Mouse (Mus musculus) splenic B cell, adult 2 months (primary cell): ENCODE results near the gene Sox5.

Source experiments
- DNase-seq: peaks from one replicate; pipeline ENCODE4 v3.0.0-alpha.2; 2011; ENCODE audit warnings: low read depth, low spot score
- H3K27me3 ChIP-seq: 2 replicates; pipeline ENCODE4 v1.6.1; 2012; ENCODE audit warnings: mild to moderate bottlenecking, low read length, moderate library complexity, mixed read lengths; ENCODE audit not compliant: control insufficient read depth, poor library complexity, insufficient read depth, severe bottlenecking
- H3K36me3 ChIP-seq: 2 replicates; pipeline ENCODE4 v1.6.1; 2012; ENCODE audit warnings: mild to moderate bottlenecking, low read length, moderate library complexity, mixed read lengths; ENCODE audit not compliant: control insufficient read depth, poor library complexity, insufficient read depth, severe bottlenecking

Gene Sox5

DNA sequence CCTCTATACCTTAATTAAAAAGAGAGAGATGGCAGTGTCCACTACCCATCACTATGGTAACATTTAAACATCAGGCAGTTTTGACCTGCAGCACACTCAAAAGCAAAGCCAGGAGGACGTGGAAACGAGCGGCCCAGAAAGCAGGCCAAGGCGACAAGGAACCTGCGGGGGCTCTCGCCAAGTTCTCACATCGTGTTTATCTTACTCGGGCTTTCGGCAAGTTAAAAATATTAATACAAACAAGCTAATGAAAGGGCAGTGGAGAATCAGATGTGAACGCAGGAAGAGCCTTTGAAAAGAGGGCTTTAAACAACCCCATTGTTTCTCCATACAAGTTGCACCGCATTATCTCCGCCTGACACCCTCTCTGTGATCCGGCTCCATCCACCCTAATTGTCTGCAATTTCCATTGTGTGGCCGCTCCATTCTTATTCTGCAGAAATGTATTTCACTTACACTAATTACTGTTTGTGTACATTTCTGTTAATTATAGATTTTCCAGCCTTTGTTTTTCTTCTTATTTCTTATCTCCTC lies 444.3 kb downstream of the Sox5 start:
- DNase-seq: no peak
- H3K36me3 ChIP-seq: no peaks in the 10 kb centered on the region
- H3K27me3 ChIP-seq: no peaks in the 10 kb centered on the region

DNA sequence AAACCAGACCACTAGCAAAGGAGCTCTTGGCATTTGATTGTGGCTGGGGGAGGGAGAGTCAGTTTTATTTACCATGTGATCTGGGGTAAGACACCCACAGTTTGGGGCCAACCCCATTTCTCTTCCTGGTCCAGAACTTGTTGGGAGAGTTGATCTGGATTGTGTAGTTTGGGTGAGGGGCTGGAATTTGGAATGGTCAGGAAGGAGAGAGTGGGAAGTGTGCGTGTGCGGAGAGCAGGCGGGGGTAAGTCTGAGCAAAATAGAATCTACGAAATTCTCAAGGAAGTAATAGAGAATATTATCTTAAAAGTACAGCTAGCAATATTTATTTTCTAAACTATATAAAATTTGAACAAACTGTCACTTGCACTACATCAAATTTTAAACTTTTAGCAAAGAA lies 445.0 kb downstream of the Sox5 start:
- Histone ChIP-seq H3K36me3 (no peaks in the 10 kb centered on the region), H3K27me3 (no peaks in the 10 kb centered on the region)
- DNase-seq: no peak

- Histone ChIP-seq H3K36me3 (no peaks in the 10 kb centered on the region), H3K27me3 (no peaks in the 10 kb centered on the region)
- DNase-seq: no peak
These were observed 448.6 kb downstream of the Sox5 start for GRCm38 (mm10) chr6:144333146-144333545.

DNA sequence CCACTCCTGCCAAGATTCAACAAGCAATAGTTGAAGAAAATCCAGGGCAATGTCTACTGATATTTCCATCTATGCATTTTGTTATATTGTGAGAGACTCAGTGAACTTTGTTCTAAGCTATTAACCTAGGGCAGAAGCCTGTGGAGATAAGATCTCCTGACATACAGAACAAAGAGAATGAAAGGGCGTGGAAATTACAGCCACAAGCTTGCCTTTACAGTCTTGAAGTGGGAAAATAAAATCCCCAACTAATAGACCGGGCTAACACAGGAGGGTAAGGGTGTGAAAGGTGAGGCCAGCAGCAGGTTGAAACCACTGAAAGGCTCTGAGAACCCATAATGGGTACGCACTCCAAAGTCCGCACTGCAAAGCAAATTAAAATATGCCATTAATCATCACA lies 449.8 kb downstream of the Sox5 start:
- DNase-seq: no peak
- Histone ChIP-seq H3K27me3 (no peaks in the 10 kb centered on the region), H3K36me3 (no peaks in the 10 kb centered on the region)

GRCm38 (mm10) chr6:144329311-144329930 lies 452.4 kb downstream of the Sox5 start:
- Histone ChIP-seq H3K27me3 (no peaks in the 10 kb centered on the region), H3K36me3 (no peaks in the 10 kb centered on the region)
- DNase-seq: no peak

- no peaks in the 10 kb centered on the region for H3K27me3 ChIP-seq
- no peak for DNase-seq
These were observed 453.0 kb downstream of the Sox5 start for GRCm38 (mm10) chr6:144328779-144329178.

GRCm38 (mm10) chr6:144326817-144327216 lies 455.0 kb downstream of the Sox5 start:
- no peak for DNase-seq
- no peaks in the 10 kb centered on the region for H3K36me3 ChIP-seq
- no peaks in the 10 kb centered on the region for H3K27me3 ChIP-seq

More at GRCm38 (mm10) chr6:144328779-144329178, 453.0 kb downstream of the Sox5 start:
- no peaks in the 10 kb centered on the region for H3K36me3 ChIP-seq

DNA sequence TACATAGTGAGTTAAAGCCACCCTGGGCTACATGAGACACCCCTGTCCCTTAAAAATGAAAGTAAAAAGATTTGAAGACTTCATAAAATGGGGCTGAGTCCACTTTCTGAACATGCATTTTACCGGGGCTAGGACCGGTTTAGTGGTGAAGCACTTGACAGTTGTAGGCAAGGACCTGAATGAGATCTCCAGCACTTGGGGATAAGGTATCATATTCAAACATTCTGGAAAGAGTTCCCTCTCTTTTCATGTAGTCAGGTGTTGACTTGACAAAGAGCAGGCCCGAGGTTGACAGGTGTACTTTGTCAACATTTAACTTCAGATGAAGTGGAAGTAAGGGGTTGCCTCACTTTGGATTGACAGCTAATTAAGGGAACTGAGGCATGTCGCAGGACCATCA lies 458.4 kb downstream of the Sox5 start:
- Histone ChIP-seq H3K27me3 (no peaks in the 10 kb centered on the region), H3K36me3 (no peaks in the 10 kb centered on the region)
- DNase-seq: no peak

DNA sequence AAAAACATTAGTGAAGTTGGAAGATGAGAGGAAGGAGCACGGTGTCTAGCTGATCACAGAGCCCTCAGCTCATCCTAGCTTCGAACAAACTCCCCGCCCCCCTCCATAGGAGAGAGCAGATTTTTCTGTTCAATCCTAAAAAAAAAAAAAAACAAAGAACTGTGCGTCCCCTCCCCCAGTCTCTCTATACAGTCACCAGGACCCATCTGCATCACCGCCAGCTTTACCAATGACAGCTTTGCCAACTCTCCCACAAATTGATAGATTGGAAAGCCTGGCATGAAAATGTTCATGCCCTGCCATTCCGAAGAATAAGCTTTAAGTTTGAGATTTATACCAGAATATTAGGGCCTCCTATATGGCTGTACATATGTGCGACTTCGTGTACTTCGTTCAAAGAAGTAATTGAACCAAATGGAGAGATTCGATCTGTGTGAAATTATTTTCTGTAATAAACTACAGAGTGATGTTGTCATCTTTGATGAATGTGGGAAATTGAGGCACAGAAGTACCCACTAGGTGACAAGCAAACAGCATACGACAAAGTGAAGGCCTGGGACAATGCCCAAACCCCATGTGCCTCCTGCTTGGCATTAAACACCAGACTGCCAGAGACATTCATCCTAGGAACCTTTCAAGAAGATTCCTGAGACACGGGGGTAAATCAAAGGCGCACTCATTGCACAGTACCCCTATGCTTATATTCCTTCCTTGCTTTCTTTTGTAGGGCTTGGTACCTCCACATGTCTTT lies 459.3 kb downstream of the Sox5 start:
- Histone ChIP-seq H3K36me3 (no peaks in the 10 kb centered on the region), H3K27me3 (no peaks in the 10 kb centered on the region)
- DNase-seq: no peak

DNA sequence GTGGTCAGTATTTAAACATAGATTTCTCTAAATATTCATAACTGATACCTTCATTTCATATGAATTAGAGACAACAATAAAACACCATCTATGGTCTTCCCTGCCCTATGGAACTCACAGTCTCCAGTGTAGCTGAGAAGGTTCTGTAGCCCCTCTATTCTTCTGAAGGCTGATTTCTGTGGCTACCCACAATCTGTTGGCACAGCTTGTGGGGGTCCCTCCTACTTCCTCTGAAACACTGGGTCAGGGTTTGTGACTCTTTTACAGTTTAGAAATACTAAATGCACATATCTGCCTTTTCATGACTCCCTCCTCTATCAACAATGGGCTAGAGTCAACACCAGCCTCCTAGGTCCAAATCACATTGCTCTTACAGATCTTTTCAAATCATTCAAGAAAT lies 461.4 kb downstream of the Sox5 start:
- Histone ChIP-seq H3K36me3 (no peaks in the 10 kb centered on the region), H3K27me3 (no peaks in the 10 kb centered on the region)
- DNase-seq: no peak

GRCm38 (mm10) chr6:144319717-144320116 lies 462.1 kb downstream of the Sox5 start:
- Histone ChIP-seq H3K36me3 (no peaks in the 10 kb centered on the region), H3K27me3 (no peaks in the 10 kb centered on the region)
- DNase-seq: no peak

- H3K36me3 ChIP-seq: no peaks in the 10 kb centered on the region
- DNase-seq: no peak
- no peaks in the 10 kb centered on the region for H3K27me3 ChIP-seq
These were observed 468.7 kb downstream of the Sox5 start for GRCm38 (mm10) chr6:144312781-144313754.

- no peaks in the 10 kb centered on the region for H3K27me3 ChIP-seq
- no peaks in the 10 kb centered on the region for H3K36me3 ChIP-seq
- DNase-seq: no peak
These were observed 469.4 kb downstream of the Sox5 start for GRCm38 (mm10) chr6:144312282-144312780.

DNA sequence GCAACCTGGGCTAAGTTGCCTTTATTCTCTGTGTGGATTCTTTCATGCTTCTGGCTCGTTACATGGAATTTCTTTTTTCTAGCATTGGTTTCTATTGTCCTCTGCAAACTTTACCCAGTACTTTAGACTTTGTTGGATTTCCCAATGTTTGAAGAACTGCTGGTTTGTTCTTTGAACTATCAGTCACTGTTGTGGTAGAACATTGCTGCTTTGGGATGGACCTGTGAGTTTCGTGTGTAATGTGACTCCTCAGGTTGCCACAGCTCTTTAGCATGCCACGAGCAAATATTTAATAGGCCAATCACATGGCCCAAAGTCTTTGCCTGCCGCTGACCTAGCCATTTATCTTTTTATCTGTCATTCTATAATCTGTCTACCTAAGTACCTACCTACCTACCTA lies 470.0 kb downstream of the Sox5 start:
- DNase-seq: no peak
- Histone ChIP-seq H3K36me3 (no peaks in the 10 kb centered on the region), H3K27me3 (no peaks in the 10 kb centered on the region)
